Mouse (Mus musculus) forebrain, embryonic 11.5 days (tissue): ENCODE measurements around the gene Appbp2. TPM values are rescaled to one million over a fixed set of nuclear protein-coding genes. Genes with fewer than 3 reads are reported as not detected.
A peak's percentile ranks its signal among the peaks of the same experiment; 100 is the strongest.
"Not testable (repeated sequence)": the region's sequence is repeated elsewhere in the genome, so short reads cannot be mapped to it uniquely, and the experiment has no call there.

Experiments
- ATAC-seq: fragments of 200-750 bp; cut with Nextera tagmentation; replicated peaks from 2 replicates; pipeline ENCODE4 v1.8.0; 2017; ENCODE audit warnings: moderate TSS enrichment; ENCODE audit not compliant: low FRiP score
- DNase-seq: peaks from one replicate; pipeline ENCODE4 v3.0.0-alpha.2; 2017; ENCODE audit warnings: low spot score
- H3K27ac ChIP-seq: fragments of 300-500 bp; sonication (generic); 2 replicates; pipeline ENCODE4 v1.5.1; 2014; ENCODE audit warnings: low read depth, low read length
- H3K27me3 ChIP-seq: fragments of 300-500 bp; sonication (generic); 2 replicates; pipeline ENCODE4 v1.6.1; 2014; ENCODE audit warnings: mild to moderate bottlenecking, low read length, mixed read lengths; ENCODE audit not compliant: control insufficient read depth, insufficient read depth
- H3K36me3 ChIP-seq: fragments of 300-500 bp; sonication (generic); 2 replicates; pipeline ENCODE4 v1.6.1; 2014; ENCODE audit warnings: mild to moderate bottlenecking, low read length, moderate library complexity, mixed read lengths; ENCODE audit not compliant: control insufficient read depth, insufficient read depth
- H3K4me1 ChIP-seq: fragments of 300-500 bp; sonication (generic); replicated peaks from 2 replicates; pipeline ENCODE4 v1.6.1; 2014; ENCODE audit warnings: low read length, mixed read lengths; ENCODE audit not compliant: control insufficient read depth, insufficient read depth
- H3K4me2 ChIP-seq: fragments of 300-500 bp; sonication (generic); 2 replicates; pipeline ENCODE4 v1.6.1; 2014; ENCODE audit warnings: low read depth, mild to moderate bottlenecking, low read length, moderate library complexity, mixed read lengths; ENCODE audit not compliant: severe bottlenecking
- H3K4me3 ChIP-seq: fragments of 300-500 bp; sonication (generic); 2 replicates; pipeline ENCODE4 v1.5.1; 2014; ENCODE audit warnings: low read depth, low read length
- H3K9ac ChIP-seq: fragments of 300-500 bp; sonication (generic); 2 replicates; pipeline ENCODE4 v1.6.1; 2014; ENCODE audit warnings: low read length
- H3K9me3 ChIP-seq: fragments of 300-500 bp; sonication (generic); 2 replicates; pipeline ENCODE4 v1.6.1; 2016; ENCODE audit warnings: low read length, mixed read lengths; ENCODE audit not compliant: control insufficient read depth
- WGBS: fragments of 180-500 bp; shearing (Covaris S2); extraction: QIAGEN DNeasy Blood & Tissue Kit; methylation state at CpG from one replicate; pipeline ENCODE4 v1.1.7; 2014; 5-methylcytosine and 5-hydroxymethylcytosine counted together
- polyA plus RNA-seq: library from polyadenylated mRNA; unstranded; fragments of >200 nt; fragmentation: Nextera tagmentation; extraction: Ambion mirVana; gene quantifications from 2 replicates; pipeline ENCODE4 v1.2.1, GENCODE M21; 2014

Appbp2 gene
- polyA plus RNA-seq, 1 experiment from 2014 or later, result 61.3 TPM

GRCm38 (mm10) chr11:85167503-85167902 is 67.4 kb downstream of the Appbp2 start:
- ATAC-seq (no peak), DNase-seq (no peak)
- Histone ChIP-seq H3K9me3 (no peaks in the 10 kb centered on the region), H3K4me1 (0 out of 2 replicates have a peak, but pooled peaks cover 3% of the 10 kb centered on the region), H3K36me3 (no peaks in the 10 kb centered on the region), H3K27me3 (no peaks in the 10 kb centered on the region; the same call in 1 of the 2 replicates), H3K27ac (no peak overlapping the region), H3K9ac (no peak overlapping the region), H3K4me2 (no peak overlapping the region), H3K4me3 (no peak overlapping the region)
- WGBS, result 83% methylated on average over 1 of the region's 1 CpGs

- H3K4me3 ChIP-seq, result no peak overlapping the region
- H3K4me1 ChIP-seq, result no peaks in the 10 kb centered on the region
- no peak for DNase-seq
- no peak overlapping the region for H3K4me2 ChIP-seq
- H3K36me3 ChIP-seq, result no peaks in the 10 kb centered on the region
- H3K9me3 ChIP-seq, result no peaks in the 10 kb centered on the region
- no peak for ATAC-seq
- H3K9ac ChIP-seq, result no peak overlapping the region
- H3K27me3 ChIP-seq, result no peaks in the 10 kb centered on the region
- H3K27ac ChIP-seq, result no peak overlapping the region
These were observed 70.6 kb downstream of the Appbp2 start for GRCm38 (mm10) chr11:85164371-85164770.

GRCm38 (mm10) chr11:85163014-85163413 is 71.9 kb downstream of the Appbp2 start:
- not testable (repeated sequence) for H3K27ac ChIP-seq, H3K36me3 ChIP-seq, DNase-seq, H3K27me3 ChIP-seq, ATAC-seq, H3K4me3 ChIP-seq, H3K9me3 ChIP-seq, H3K4me2 ChIP-seq, H3K4me1 ChIP-seq, H3K9ac ChIP-seq
- 86% methylated on average over 1 of the region's 1 CpGs for WGBS

DNA sequence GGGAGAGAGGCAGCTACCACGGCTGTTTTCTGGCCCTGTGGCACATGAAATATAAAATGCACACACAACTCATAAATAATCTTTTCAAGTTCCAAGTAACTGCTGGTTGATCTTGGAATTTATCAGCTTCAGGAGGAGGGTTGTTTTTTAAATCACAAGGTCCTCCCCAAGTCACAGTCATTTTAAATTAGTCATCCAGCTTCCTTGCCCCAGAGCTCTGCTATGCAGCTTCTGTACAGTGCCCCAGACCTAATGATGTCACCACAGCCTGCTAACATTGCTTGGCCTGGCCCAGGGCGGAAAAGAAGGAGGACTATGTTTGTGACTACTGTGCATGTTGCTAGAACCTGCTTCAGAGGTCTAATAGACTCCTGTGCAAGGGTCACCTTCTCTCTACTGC is 77.6 kb downstream of the Appbp2 start:
- no peak for DNase-seq
- Histone ChIP-seq H3K27ac (no peak overlapping the region), H3K4me2 (no peak overlapping the region), H3K27me3 (no peaks in the 10 kb centered on the region), H3K4me1 (no peaks in the 10 kb centered on the region), H3K9me3 (no peaks in the 10 kb centered on the region), H3K4me3 (no peak overlapping the region), H3K36me3 (no peaks in the 10 kb centered on the region), H3K9ac (no peak overlapping the region)
- ATAC-seq, result no peak
- 68% methylated on average over 2 of the region's 2 CpGs for WGBS

DNA sequence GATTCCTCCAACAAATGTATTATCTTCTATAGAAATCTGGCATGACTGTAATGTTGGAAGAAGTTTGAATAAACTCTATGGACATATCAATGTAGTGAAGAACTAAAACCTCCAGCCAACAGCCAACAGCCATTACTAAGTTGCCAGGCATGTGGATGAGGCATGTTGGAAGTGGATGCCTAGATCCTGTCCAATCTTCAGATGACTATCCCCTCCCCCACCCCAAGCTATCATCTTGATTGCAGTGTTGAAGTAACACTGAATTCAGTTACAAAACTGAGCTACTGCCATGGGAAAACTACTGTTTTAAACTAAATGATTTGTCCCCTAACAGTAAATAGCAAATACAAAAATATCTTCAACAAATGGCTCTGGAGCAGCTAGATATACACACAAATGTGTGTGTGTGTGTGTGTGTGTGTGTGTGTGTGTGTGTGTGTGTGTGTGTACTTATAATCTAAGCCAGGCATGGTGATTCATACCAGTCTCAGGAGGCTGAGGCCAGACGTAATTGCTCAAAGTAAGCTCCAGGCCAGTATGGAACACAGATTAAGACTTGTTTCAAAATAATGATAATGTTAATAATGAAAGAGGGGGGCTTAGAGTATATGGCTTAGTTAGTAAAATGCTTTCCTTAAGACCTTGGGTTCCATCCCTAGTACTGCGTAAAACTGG is 82.5 kb downstream of the Appbp2 start:
- Histone ChIP-seq H3K9ac (no peak overlapping the region), H3K36me3 (no peaks in the 10 kb centered on the region), H3K4me2 (no peak overlapping the region), H3K4me1 (no peaks in the 10 kb centered on the region), H3K9me3 (no peaks in the 10 kb centered on the region), H3K27ac (no peak overlapping the region), H3K27me3 (no peaks in the 10 kb centered on the region), H3K4me3 (no peak overlapping the region)
- ATAC-seq (no peak), DNase-seq (no peak)
- 90% methylated on average over 2 of the region's 2 CpGs for WGBS

DNA sequence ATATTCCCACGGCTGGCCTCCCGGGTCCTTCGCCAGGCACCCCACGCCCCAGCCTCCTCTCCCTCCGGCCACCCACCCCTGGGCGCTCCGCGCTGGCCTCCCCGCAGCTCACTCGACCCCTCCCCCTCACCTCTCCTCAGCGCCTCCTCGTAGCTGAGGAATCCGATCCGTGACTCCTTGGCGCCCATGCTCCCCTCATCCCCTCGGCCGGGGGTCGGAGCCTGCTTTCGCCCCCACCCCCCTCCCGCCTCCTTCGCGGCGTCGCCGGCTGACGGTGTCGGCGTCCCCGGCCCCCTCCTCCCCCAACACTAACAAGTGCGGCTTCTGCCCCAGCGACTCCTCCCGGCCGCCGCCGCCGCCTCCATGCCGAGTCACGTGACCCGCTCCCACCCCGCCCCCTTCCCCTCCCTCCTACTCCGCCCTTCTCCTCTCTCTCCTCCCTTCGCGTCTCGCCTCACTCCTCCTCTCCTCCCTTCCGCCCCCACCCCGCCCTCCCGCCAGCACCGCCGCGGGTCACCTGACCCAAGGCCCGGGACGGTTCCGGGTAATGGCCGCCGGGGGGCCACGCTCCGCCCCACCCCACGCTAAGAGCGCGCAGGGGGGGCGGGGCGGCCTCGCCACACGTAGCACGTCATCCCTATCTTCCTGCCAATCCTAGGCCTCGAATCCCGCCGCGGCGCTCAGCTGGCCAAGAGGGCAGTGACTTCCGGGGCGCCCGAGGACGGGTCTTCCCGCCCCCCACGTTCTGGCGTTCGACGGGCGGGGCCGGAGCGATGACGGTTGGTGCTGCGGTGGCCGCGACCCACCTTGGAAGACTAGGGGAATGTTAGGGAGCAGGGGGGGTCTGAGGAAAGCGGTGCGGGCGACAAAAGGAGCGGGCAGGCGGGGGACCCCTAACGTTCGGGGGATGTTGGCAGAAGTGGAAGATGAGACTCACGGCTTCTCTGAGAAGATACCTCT is 95.1 kb downstream of the Appbp2 start, which contains the start of gene Usp32:
Gene Usp32, minus strand, starts transcription at position 581 of the 960 bp plus-strand sequence.
- Histone ChIP-seq H3K27ac (peak within 1 kb of the TSS; percentile 58), H3K9me3 (no peaks in the 10 kb centered on the region), H3K36me3 (no peaks in the 10 kb centered on the region), H3K4me1 (no peaks in the 10 kb centered on the region), H3K4me2 (peak within 1 kb of the TSS; percentile 74), H3K4me3 (peak within 1 kb of the TSS; percentile 87), H3K27me3 (no peaks in the 10 kb centered on the region), H3K9ac (peak within 1 kb of the TSS; percentile 82)
- under 1% methylated on average over 72 of the region's 94 CpGs for WGBS
- ATAC-seq (peak; percentile 97), DNase-seq (peak; percentile 99)

GRCm38 (mm10) chr11:85138776-85139474 is 96.0 kb downstream of the Appbp2 start:
- ATAC-seq (no peak), DNase-seq (no peak)
- Histone ChIP-seq H3K4me2 (peak overlapping the region; percentile 74), H3K36me3 (no peaks in the 10 kb centered on the region), H3K27me3 (no peaks in the 10 kb centered on the region), H3K4me3 (peak overlapping the region; percentile 87), H3K9ac (peak overlapping the region; percentile 82), H3K9me3 (no peaks in the 10 kb centered on the region), H3K4me1 (no peaks in the 10 kb centered on the region), H3K27ac (peak overlapping the region; percentile 58; the same call in 1 of the 2 replicates)
- WGBS, result 3% methylated on average over 17 of the region's 17 CpGs
